Mouse (Mus musculus): ENCODE results near the gene Pknox2. TPM values are rescaled to one million over a fixed set of nuclear protein-coding genes. Genes with fewer than 3 reads are reported as not detected.

Gene Pknox2
- polyA plus RNA-seq, 1 experiment from 2014 or later, result 33.4 TPM

DNA sequence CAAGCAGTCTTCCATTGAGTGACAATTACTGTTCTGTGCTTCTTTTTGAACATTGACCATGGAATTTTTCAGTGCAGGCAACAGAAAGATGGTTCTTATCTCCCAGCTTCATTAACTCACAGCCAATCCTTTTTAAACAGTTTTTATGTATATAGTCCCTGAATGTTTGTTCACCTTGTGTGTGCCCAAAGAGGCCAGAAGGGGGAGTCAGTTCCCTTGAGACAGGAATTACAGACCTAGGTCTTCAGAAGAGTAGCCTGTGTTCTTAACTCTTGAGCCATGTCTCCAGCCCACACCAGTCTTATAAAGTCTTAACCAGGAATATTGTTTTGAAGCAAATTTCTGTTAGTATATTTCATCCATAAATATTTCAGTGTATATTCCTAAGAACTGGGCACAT, 270.4 kb downstream of the Pknox2 start:
- H3K9ac ChIP-seq (replicated peaks; ENCODE audit: low read depth, low read length), result no peak overlapping the region
- H3K4me2 ChIP-seq (ENCODE audit: low read depth, low read length), result no peak overlapping the region
- no peak overlapping the region for H3K4me3 ChIP-seq (ENCODE audit: low read depth, low read length)
- H3K27ac ChIP-seq (ENCODE audit: low read depth, low read length), result no peak overlapping the region
- ATAC-seq (ENCODE audit: low read depth), result no peak
- peaks cover 6% of the 10 kb centered on the region; the same call in 1 of the 2 replicates for H3K4me1 ChIP-seq (ENCODE audit: control insufficient read depth, insufficient read depth, low read length)
- H3K27me3 ChIP-seq (ENCODE audit: control insufficient read depth, insufficient read depth, low read length), result no peaks in the 10 kb centered on the region
- no peaks in the 10 kb centered on the region for H3K9me3 ChIP-seq (ENCODE audit: control insufficient read depth, low read length)
- H3K36me3 ChIP-seq (ENCODE audit: control insufficient read depth, insufficient read depth, low read length), result peaks cover 53% of the 10 kb centered on the region

- H3K4me2 ChIP-seq (ENCODE audit: low read depth, low read length), result no peak overlapping the region
- H3K27ac ChIP-seq (ENCODE audit: low read depth, low read length), result no peak overlapping the region
- H3K27me3 ChIP-seq (ENCODE audit: control insufficient read depth, insufficient read depth, low read length), result no peaks in the 10 kb centered on the region
- WGBS, result 87% methylated on average over 5 of the region's 5 CpGs
- peaks cover 54% of the 10 kb centered on the region for H3K36me3 ChIP-seq (ENCODE audit: control insufficient read depth, insufficient read depth, low read length)
- no peaks in the 10 kb centered on the region for H3K9me3 ChIP-seq (ENCODE audit: control insufficient read depth, low read length)
- no peak for ATAC-seq (ENCODE audit: low read depth)
- peaks cover 2% of the 10 kb centered on the region; the same call in 1 of the 2 replicates for H3K4me1 ChIP-seq (ENCODE audit: control insufficient read depth, insufficient read depth, low read length)
- no peak overlapping the region for H3K9ac ChIP-seq (replicated peaks; ENCODE audit: low read depth, low read length)
- H3K4me3 ChIP-seq (ENCODE audit: low read depth, low read length), result no peak overlapping the region
Observed at GRCm38 (mm10) chr9:36876313-36876712, 270.9 kb downstream of the Pknox2 start.

- H3K4me2 ChIP-seq (ENCODE audit: low read depth, low read length), result no peak overlapping the region
- H3K27me3 ChIP-seq (ENCODE audit: control insufficient read depth, insufficient read depth, low read length), result no peaks in the 10 kb centered on the region
- no peak overlapping the region for H3K4me3 ChIP-seq (ENCODE audit: low read depth, low read length)
- H3K27ac ChIP-seq (ENCODE audit: low read depth, low read length), result no peak overlapping the region
- no peaks in the 10 kb centered on the region for H3K9me3 ChIP-seq (ENCODE audit: control insufficient read depth, low read length)
- 88% methylated on average over 2 of the region's 2 CpGs for WGBS
- H3K9ac ChIP-seq (replicated peaks; ENCODE audit: low read depth, low read length), result no peak overlapping the region
- peaks cover 69% of the 10 kb centered on the region for H3K36me3 ChIP-seq (ENCODE audit: control insufficient read depth, insufficient read depth, low read length)
- H3K4me1 ChIP-seq (ENCODE audit: control insufficient read depth, insufficient read depth, low read length), result no peaks in the 10 kb centered on the region
- no peak for ATAC-seq (ENCODE audit: low read depth)
Observed at GRCm38 (mm10) chr9:36873796-36874195, 273.4 kb downstream of the Pknox2 start.

DNA sequence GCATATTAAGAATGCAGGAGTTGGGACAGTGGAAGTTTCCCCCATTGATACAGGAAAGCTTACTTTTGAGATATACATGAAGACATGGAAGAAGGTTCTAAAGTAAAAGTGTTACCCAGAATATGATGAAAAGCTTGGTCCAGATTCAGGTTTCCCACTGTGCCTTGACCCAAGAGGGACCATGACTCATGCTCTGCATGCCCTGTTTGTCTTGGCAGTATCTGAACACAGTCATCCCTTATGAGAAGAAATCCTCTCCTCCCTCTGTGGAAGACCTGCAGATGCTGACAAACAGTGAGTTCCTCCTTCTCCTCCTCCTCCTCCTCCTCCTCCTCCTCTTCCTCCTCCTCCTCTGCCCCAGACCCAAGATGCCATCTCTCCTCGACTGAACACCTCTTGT, 276.9 kb downstream of the Pknox2 start:
- peaks cover 75% of the 10 kb centered on the region for H3K36me3 ChIP-seq (ENCODE audit: control insufficient read depth, insufficient read depth, low read length)
- H3K4me2 ChIP-seq (ENCODE audit: low read depth, low read length), result no peak overlapping the region
- no peak overlapping the region for H3K9ac ChIP-seq (replicated peaks; ENCODE audit: low read depth, low read length)
- no peaks in the 10 kb centered on the region for H3K9me3 ChIP-seq (ENCODE audit: control insufficient read depth, low read length)
- H3K4me1 ChIP-seq (ENCODE audit: control insufficient read depth, insufficient read depth, low read length), result no peaks in the 10 kb centered on the region; the same call in 1 of the 2 replicates
- no peak overlapping the region for H3K4me3 ChIP-seq (ENCODE audit: low read depth, low read length)
- no peak overlapping the region for H3K27ac ChIP-seq (ENCODE audit: low read depth, low read length)
- H3K27me3 ChIP-seq (ENCODE audit: control insufficient read depth, insufficient read depth, low read length), result no peaks in the 10 kb centered on the region
- WGBS, result 56% methylated on average over 1 of the region's 1 CpGs
- ATAC-seq (ENCODE audit: low read depth), result no peak

- 92% methylated on average over 6 of the region's 6 CpGs for WGBS
- Histone ChIP-seq H3K9me3 (ENCODE audit: control insufficient read depth, low read length) (no peaks in the 10 kb centered on the region), H3K4me2 (ENCODE audit: low read depth, low read length) (no peak overlapping the region), H3K9ac (replicated peaks; ENCODE audit: low read depth, low read length) (no peak overlapping the region), H3K27ac (ENCODE audit: low read depth, low read length) (no peak overlapping the region), H3K4me1 (ENCODE audit: control insufficient read depth, insufficient read depth, low read length) (peaks cover 5% of the 10 kb centered on the region; the same call in 1 of the 2 replicates), H3K27me3 (ENCODE audit: control insufficient read depth, insufficient read depth, low read length) (no peaks in the 10 kb centered on the region), H3K36me3 (ENCODE audit: control insufficient read depth, insufficient read depth, low read length) (peaks cover 60% of the 10 kb centered on the region), H3K4me3 (ENCODE audit: low read depth, low read length) (no peak overlapping the region)
- ATAC-seq (ENCODE audit: low read depth), result no peak
Observed at GRCm38 (mm10) chr9:36868662-36869061, 278.5 kb downstream of the Pknox2 start.

- ATAC-seq (ENCODE audit: low read depth), result peak; percentile 90
- no peak overlapping the region for H3K4me3 ChIP-seq (ENCODE audit: low read depth, low read length)
- no peak overlapping the region for H3K9ac ChIP-seq (replicated peaks; ENCODE audit: low read depth, low read length)
- H3K4me1 ChIP-seq (ENCODE audit: control insufficient read depth, insufficient read depth, low read length), result peaks cover 5% of the 10 kb centered on the region; the same call in 1 of the 2 replicates
- peak overlapping the region; percentile 74; the same call in 1 of the 2 replicates for H3K27ac ChIP-seq (ENCODE audit: low read depth, low read length)
- H3K4me2 ChIP-seq (ENCODE audit: low read depth, low read length), result no peak overlapping the region
- no peaks in the 10 kb centered on the region for H3K9me3 ChIP-seq (ENCODE audit: control insufficient read depth, low read length)
- WGBS, result 18% methylated on average over 4 of the region's 4 CpGs
- no peaks in the 10 kb centered on the region for H3K27me3 ChIP-seq (ENCODE audit: control insufficient read depth, insufficient read depth, low read length)
- peaks cover 68% of the 10 kb centered on the region for H3K36me3 ChIP-seq (ENCODE audit: control insufficient read depth, insufficient read depth, low read length)
Observed at GRCm38 (mm10) chr9:36864862-36865813, 282.1 kb downstream of the Pknox2 start.

DNA sequence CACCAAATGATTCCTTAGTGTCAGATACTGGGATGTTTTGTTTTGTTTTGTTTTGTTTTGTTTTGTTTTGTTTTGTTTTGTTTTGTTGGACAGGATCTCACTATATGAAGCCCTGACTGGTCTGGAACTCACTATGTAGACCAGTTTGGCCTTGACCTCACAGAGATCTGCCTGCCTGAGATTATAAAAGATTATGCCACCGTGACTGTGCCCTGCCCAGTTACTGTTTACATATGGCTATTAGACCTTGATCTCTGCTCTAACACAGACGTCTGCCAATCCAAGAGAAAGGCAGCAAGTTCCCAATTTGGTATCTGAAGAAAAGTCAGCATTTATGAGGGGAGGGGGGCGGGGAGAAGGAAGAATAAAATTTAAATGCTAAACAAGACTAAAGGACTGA, 283.5 kb downstream of the Pknox2 start:
- H3K4me2 ChIP-seq (ENCODE audit: low read depth, low read length), result no peak overlapping the region
- WGBS, result 56% methylated on average over 3 of the region's 3 CpGs
- ATAC-seq (ENCODE audit: low read depth), result no peak
- H3K27ac ChIP-seq (ENCODE audit: low read depth, low read length), result no peak overlapping the region
- H3K36me3 ChIP-seq (ENCODE audit: control insufficient read depth, insufficient read depth, low read length), result peaks cover 53% of the 10 kb centered on the region
- H3K4me1 ChIP-seq (ENCODE audit: control insufficient read depth, insufficient read depth, low read length), result peaks cover 5% of the 10 kb centered on the region; the same call in 1 of the 2 replicates
- no peak overlapping the region for H3K4me3 ChIP-seq (ENCODE audit: low read depth, low read length)
- H3K9me3 ChIP-seq (ENCODE audit: control insufficient read depth, low read length), result no peaks in the 10 kb centered on the region
- no peaks in the 10 kb centered on the region for H3K27me3 ChIP-seq (ENCODE audit: control insufficient read depth, insufficient read depth, low read length)
- H3K9ac ChIP-seq (replicated peaks; ENCODE audit: low read depth, low read length), result no peak overlapping the region

- no peak for ATAC-seq (ENCODE audit: low read depth)
- Histone ChIP-seq H3K4me2 (ENCODE audit: low read depth, low read length) (no peak overlapping the region), H3K9me3 (ENCODE audit: control insufficient read depth, low read length) (no peaks in the 10 kb centered on the region), H3K36me3 (ENCODE audit: control insufficient read depth, insufficient read depth, low read length) (peaks cover 42% of the 10 kb centered on the region), H3K9ac (replicated peaks; ENCODE audit: low read depth, low read length) (no peak overlapping the region), H3K27me3 (ENCODE audit: control insufficient read depth, insufficient read depth, low read length) (no peaks in the 10 kb centered on the region), H3K27ac (ENCODE audit: low read depth, low read length) (no peak overlapping the region), H3K4me3 (ENCODE audit: low read depth, low read length) (no peak overlapping the region), H3K4me1 (ENCODE audit: control insufficient read depth, insufficient read depth, low read length) (peaks cover 5% of the 10 kb centered on the region; the same call in 1 of the 2 replicates)
- 87% methylated on average over 2 of the region's 2 CpGs for WGBS
Observed at GRCm38 (mm10) chr9:36862576-36862975, 284.6 kb downstream of the Pknox2 start.

- peak; percentile 28; the same call in 1 of the 2 replicates for ATAC-seq (ENCODE audit: low read depth)
- Histone ChIP-seq H3K4me3 (ENCODE audit: low read depth, low read length) (no peak overlapping the region), H3K36me3 (ENCODE audit: control insufficient read depth, insufficient read depth, low read length) (peaks cover 38% of the 10 kb centered on the region), H3K9ac (replicated peaks; ENCODE audit: low read depth, low read length) (no peak overlapping the region), H3K27me3 (ENCODE audit: control insufficient read depth, insufficient read depth, low read length) (no peaks in the 10 kb centered on the region), H3K27ac (ENCODE audit: low read depth, low read length) (no peak overlapping the region), H3K4me2 (ENCODE audit: low read depth, low read length) (no peak overlapping the region), H3K9me3 (ENCODE audit: control insufficient read depth, low read length) (no peaks in the 10 kb centered on the region), H3K4me1 (ENCODE audit: control insufficient read depth, insufficient read depth, low read length) (no peaks in the 10 kb centered on the region)
- 21% methylated on average over 4 of the region's 4 CpGs for WGBS
Observed at GRCm38 (mm10) chr9:36858677-36859076, 288.5 kb downstream of the Pknox2 start.

All from neural tube, embryonic 14.5 days (tissue).